Mouse (Mus musculus) layer of hippocampus, adult 8-10 months (tissue): ENCODE measurements at regions not wholly inside any gene's neighbourhood (a gene's known extent, or its start where the extent isn't known, plus 50 kb on each side); places are given as distances from the start of the nearest gene placed in this dataset.
A peak's percentile ranks its signal among the peaks of the same experiment; 100 is the strongest.
"Not testable (repeated sequence)": the region's sequence is repeated elsewhere in the genome, so short reads cannot be mapped to it uniquely, and the experiment has no call there.

Experiments
- DNase-seq, 2 experiments: peaks; one replicate each; pipeline ENCODE4 v3.0.0; 2022; ENCODE audit warnings: low spot score in 2 of 2

GRCm38 (mm10) chr1:23034271-23034670 is 67.8 kb downstream of the 4933415F23Rik start:
- DNase-seq: no peak

GRCm38 (mm10) chr1:23023536-23023935 is 78.5 kb downstream of the 4933415F23Rik start:
- no peak for DNase-seq

GRCm38 (mm10) chr1:23007784-23008490 is 94.1 kb downstream of the 4933415F23Rik start:
- DNase-seq: peak; percentile 33 to 45

- DNase-seq: no peak
These were observed 97.2 kb downstream of the 4933415F23Rik start for GRCm38 (mm10) chr1:23004882-23005281.

- no peak for DNase-seq
These were observed 105.4 kb downstream of the 4933415F23Rik start for GRCm38 (mm10) chr1:22996665-22997064.

- DNase-seq: no peak
These were observed 112.4 kb downstream of the 4933415F23Rik start for GRCm38 (mm10) chr1:22989521-22990221.

- no peak for DNase-seq
These were observed 114.5 kb downstream of the 4933415F23Rik start for GRCm38 (mm10) chr1:22987521-22987920.

GRCm38 (mm10) chr1:22984276-22984675 is 117.8 kb downstream of the 4933415F23Rik start:
- not testable (repeated sequence) for DNase-seq

GRCm38 (mm10) chr1:22974917-22975316 is 127.1 kb downstream of the 4933415F23Rik start:
- no peak for DNase-seq

GRCm38 (mm10) chr1:22943995-22944394 is 138.2 kb upstream of the Rims1 start:
- DNase-seq: no peak

GRCm38 (mm10) chr1:22939816-22940215 is 134.0 kb upstream of the Rims1 start:
- DNase-seq: no peak

GRCm38 (mm10) chr1:22931147-22931896 is 125.5 kb upstream of the Rims1 start:
- no peak for DNase-seq

- DNase-seq: no peak
These were observed 97.2 kb upstream of the Rims1 start for GRCm38 (mm10) chr1:22902992-22903391.

- DNase-seq: no peak
These were observed 95.3 kb upstream of the Rims1 start for GRCm38 (mm10) chr1:22901018-22901625.

- no peak for DNase-seq
These were observed 89.3 kb upstream of the Rims1 start for GRCm38 (mm10) chr1:22895099-22895498.

GRCm38 (mm10) chr1:22862985-22863384 is 57.2 kb upstream of the Rims1 start:
- DNase-seq: no peak
